Mouse (Mus musculus) CH12.LX (cell line): ENCODE measurements around the gene 1700020A23Rik. TPM values are rescaled to one million over a fixed set of nuclear protein-coding genes. Genes with fewer than 3 reads are reported as not detected.

ENCODE experiments used
- DNase-seq: peaks from one replicate; pipeline ENCODE4 v3.0.0-alpha.2; 2013; ENCODE audit errors: extremely low read depth
- H3K27ac ChIP-seq: 2 replicates; pipeline ENCODE4 v1.5.1; 2012; ENCODE audit warnings: low read depth, mild to moderate bottlenecking, control low read depth, moderate library complexity; ENCODE audit not compliant: insufficient read depth
- H3K27me3 ChIP-seq: replicated peaks from 2 replicates; pipeline ENCODE3; 2012; ENCODE audit warnings: inconsistent platforms
- H3K36me3 ChIP-seq, 2 experiments: replicated peaks in 1 of 2; 2 replicates each; pipeline versions ENCODE3 to v1.6.1; 2012; ENCODE audit warnings: inconsistent platforms in 1 of 2, low read length in 1 of 2, mild to moderate bottlenecking in 1 of 2, mixed read lengths in 1 of 2, moderate library complexity in 1 of 2; ENCODE audit not compliant: control insufficient read depth in 1 of 2, insufficient read depth in 1 of 2
- H3K4me1 ChIP-seq, 2 experiments: 2 replicates each; pipeline ENCODE4 v1.6.1; 2012; ENCODE audit warnings: inconsistent platforms in 1 of 2, moderate library complexity in 1 of 2; ENCODE audit not compliant: insufficient read depth in 2 of 2, control insufficient read depth in 1 of 2
- H3K4me2 ChIP-seq: 2 replicates; pipeline ENCODE4 v1.6.1; 2012; ENCODE audit warnings: low read depth, mild to moderate bottlenecking, control low read depth; ENCODE audit not compliant: poor library complexity, insufficient read depth, severe bottlenecking
- H3K4me3 ChIP-seq, 3 experiments: fragments of 150-350 bp in 1 of 3; sonication (generic) in 1 of 3; replicated peaks in 1 of 3; 2 replicates each; pipeline versions ENCODE3 to v1.5.1; 2011 to 2012; ENCODE audit warnings: low read depth in 2 of 3, low read length in 2 of 3, mild to moderate bottlenecking in 2 of 3, moderate library complexity in 2 of 3, control low read depth in 1 of 3, improper control_type of control experiment in 1 of 3, inconsistent platforms in 1 of 3, mixed read lengths in 1 of 3; ENCODE audit not compliant: poor library complexity in 1 of 3
- H3K79me2 ChIP-seq: replicated peaks from 2 replicates; pipeline ENCODE4 v1.6.1; 2012; ENCODE audit warnings: mild to moderate bottlenecking, moderate library complexity; ENCODE audit not compliant: control insufficient read depth, poor library complexity, insufficient read depth, severe bottlenecking; ENCODE audit errors: extremely low read depth
- H3K9ac ChIP-seq: 2 replicates; pipeline ENCODE4 v1.6.1; 2012; ENCODE audit warnings: low read depth, mild to moderate bottlenecking, control low read depth, moderate library complexity; ENCODE audit not compliant: insufficient read depth
- H3K9me3 ChIP-seq: replicated peaks from 2 replicates; pipeline ENCODE3; 2012; ENCODE audit warnings: low read length, inconsistent platforms, mixed read lengths
- BHLHE40 ChIP-seq: IDR thresholded peaks from 2 replicates; pipeline ENCODE4 v1.6.1; 2011; ENCODE audit warnings: mild to moderate bottlenecking, low read depth, low read length, improper control_type of control experiment
- CHD1 ChIP-seq: IDR thresholded peaks from 2 replicates; pipeline ENCODE4 v1.6.1; 2012; ENCODE audit warnings: low read depth, low read length, improper control_type of control experiment, inconsistent platforms
- CHD2 ChIP-seq: IDR thresholded peaks from 2 replicates; pipeline ENCODE4 v1.6.1; 2011; ENCODE audit warnings: low read length, improper control_type of control experiment
- CTCF ChIP-seq, 2 experiments: IDR thresholded peaks in 1 of 2; conservative IDR thresholded peaks in 1 of 2; 2 replicates each; pipeline ENCODE4 v1.5.1; 2011 to 2012; ENCODE audit warnings: low read depth in 2 of 2, low read length in 2 of 2, improper control_type of control experiment in 1 of 2, inconsistent platforms in 1 of 2, mild to moderate bottlenecking in 1 of 2, moderate library complexity in 1 of 2
- E2F4 ChIP-seq: IDR thresholded peaks from 2 replicates; pipeline ENCODE4 v1.6.1; 2011; ENCODE audit warnings: low read depth, low read length, improper control_type of control experiment; ENCODE audit not compliant: insufficient replicate concordance
- ELF1 ChIP-seq: IDR thresholded peaks from 2 replicates; pipeline ENCODE4 v1.6.1; 2014; ENCODE audit warnings: low read depth, mild to moderate bottlenecking, inconsistent platforms, low read length, improper control_type of control experiment
- ETS1 ChIP-seq: conservative IDR thresholded peaks from 2 replicates; pipeline ENCODE4 v1.6.1; 2012; ENCODE audit warnings: low read depth, mild to moderate bottlenecking, inconsistent platforms, low read length, improper control_type of control experiment, moderate library complexity
- GABPA ChIP-seq: IDR thresholded peaks from 2 replicates; pipeline ENCODE4 v1.6.1; 2012; ENCODE audit warnings: low read depth, low read length, improper control_type of control experiment, inconsistent platforms; ENCODE audit not compliant: insufficient replicate concordance
- HCFC1 ChIP-seq: IDR thresholded peaks from 2 replicates; pipeline ENCODE4 v1.6.1; 2012; ENCODE audit warnings: low read depth, mild to moderate bottlenecking, inconsistent platforms, low read length, improper control_type of control experiment
- IRF4 ChIP-seq: IDR thresholded peaks from 2 replicates; pipeline ENCODE4 v1.6.1; 2014; ENCODE audit warnings: low read depth, mild to moderate bottlenecking, inconsistent platforms, low read length, improper control_type of control experiment
- JUN ChIP-seq: IDR thresholded peaks from 2 replicates; pipeline ENCODE4 v1.6.1; 2011; ENCODE audit warnings: low read depth, mild to moderate bottlenecking, low read length, improper control_type of control experiment, moderate library complexity; ENCODE audit not compliant: insufficient read depth
- JUND ChIP-seq: conservative IDR thresholded peaks from 2 replicates; pipeline ENCODE4 v1.6.1; 2011; ENCODE audit warnings: low read depth, low read length, improper control_type of control experiment
- KAT2A ChIP-seq: IDR thresholded peaks from 2 replicates; pipeline ENCODE4 v1.6.1; 2012; ENCODE audit warnings: low read length, improper control_type of control experiment, inconsistent platforms; ENCODE audit not compliant: insufficient replicate concordance
- MAFK ChIP-seq: IDR thresholded peaks from 2 replicates; pipeline ENCODE4 v1.6.1; 2011; ENCODE audit warnings: low read length, improper control_type of control experiment; ENCODE audit not compliant: insufficient replicate concordance
- MAX ChIP-seq: IDR thresholded peaks from 2 replicates; pipeline ENCODE4 v1.6.1; 2011; ENCODE audit warnings: low read length, improper control_type of control experiment
- MEF2A ChIP-seq: IDR thresholded peaks from 2 replicates; pipeline ENCODE4 v1.6.1; 2014; ENCODE audit warnings: low read depth, mild to moderate bottlenecking, inconsistent platforms, low read length, improper control_type of control experiment, borderline replicate concordance
- MXI1 ChIP-seq: IDR thresholded peaks from 2 replicates; pipeline ENCODE4 v1.6.1; 2011; ENCODE audit warnings: mild to moderate bottlenecking, low read depth, low read length, improper control_type of control experiment
- MYC ChIP-seq: IDR thresholded peaks from 2 replicates; pipeline ENCODE4 v1.6.1; 2011; ENCODE audit warnings: low read depth, mild to moderate bottlenecking, improper control_type of control experiment, low read length
- POLR2AphosphoS2 ChIP-seq: IDR thresholded peaks from 2 replicates; pipeline ENCODE4 v1.6.1; 2011; ENCODE audit warnings: low read depth, low read length, improper control_type of control experiment
- RAD21 ChIP-seq: IDR thresholded peaks from 2 replicates; pipeline ENCODE4 v1.6.1; 2011; ENCODE audit warnings: low read depth, mild to moderate bottlenecking, low read length, improper control_type of control experiment, moderate library complexity
- RCOR1 ChIP-seq: conservative IDR thresholded peaks from 2 replicates; pipeline ENCODE4 v1.6.1; 2012; ENCODE audit warnings: low read depth, mild to moderate bottlenecking, inconsistent platforms, low read length, improper control_type of control experiment
- SIN3A ChIP-seq: IDR thresholded peaks from 2 replicates; pipeline ENCODE4 v1.6.1; 2012; ENCODE audit warnings: low read length, improper control_type of control experiment, inconsistent platforms
- TBP ChIP-seq: conservative IDR thresholded peaks from 2 replicates; pipeline ENCODE4 v1.6.1; 2011; ENCODE audit warnings: low read depth, low read length, improper control_type of control experiment
- UBTF ChIP-seq: IDR thresholded peaks from 2 replicates; pipeline ENCODE4 v1.6.1; 2012; ENCODE audit warnings: low read depth, mild to moderate bottlenecking, inconsistent platforms, low read length, improper control_type of control experiment, moderate library complexity
- USF1 ChIP-seq: IDR thresholded peaks from 2 replicates; pipeline ENCODE4 v1.6.1; 2014; ENCODE audit warnings: low read depth, mild to moderate bottlenecking, inconsistent platforms, low read length, improper control_type of control experiment
- ZKSCAN1 ChIP-seq: IDR thresholded peaks from 2 replicates; pipeline ENCODE4 v1.6.1; 2012; ENCODE audit warnings: low read depth, inconsistent platforms, low read length, improper control_type of control experiment, borderline replicate concordance
- ZMIZ1 ChIP-seq: IDR thresholded peaks from 2 replicates; pipeline ENCODE4 v1.6.1; 2012; ENCODE audit warnings: low read depth, mild to moderate bottlenecking, inconsistent platforms, low read length, improper control_type of control experiment
- ZNF384 ChIP-seq: IDR thresholded peaks from 2 replicates; pipeline ENCODE4 v1.6.1; 2012; ENCODE audit warnings: low read depth, low read length, improper control_type of control experiment, inconsistent platforms
- dilution Hi-C: fragments of 300-500 bp; cut with MboI; formaldehyde crosslinking; loops from 2 replicates; pipeline ENCODE4 v1.14.3; 2020; ENCODE audit warnings: low sequenced_read_pairs; ENCODE audit not compliant: extremely low pct_unique_long_range_greater_than_20kb, extremely low pct_ligation_motif_present
- in situ Hi-C: fragments of 300-500 bp; cut with MboI; formaldehyde crosslinking; loops from 3 replicates; pipeline ENCODE4 v1.14.3; 2019; ENCODE audit warnings: low sequenced_read_pairs, low pct_ligation_motif_present, low pct_unique_long_range_greater_than_20kb, mixed read lengths
- polyA plus RNA-seq: library from polyadenylated mRNA; unstranded; fragments of >175 nt; gene quantifications from 2 replicates; pipeline ENCODE4 v1.2.1, GENCODE M21; 2012; ENCODE audit warnings: low read depth; ENCODE audit not compliant: insufficient read length
- total RNA-seq, 2 experiments: library from RNA; depleted of rRNA; stranded (reverse); fragments of 300-350 nt in 1 of 2; fragments of >200 nt in 1 of 2; gene quantifications; 2 replicates each; pipeline ENCODE4 v1.2.3; 2012 to 2014

1700020A23Rik gene
- total and polyA plus RNA-seq, 3 experiments, result not detected

GRCm38 (mm10) chr2:130421781-130422620, 16.9 kb downstream of the 1700020A23Rik start:
- Histone ChIP-seq H3K4me3 (no peak overlapping the region), H3K4me1 (peaks cover 14 to 46% of the 10 kb centered on the region in 2 experiments), H3K27ac (no peak overlapping the region), H3K27me3 (no peaks in the 10 kb centered on the region), H3K36me3 (peaks cover 30 to 60% of the 10 kb centered on the region in 2 experiments), H3K9ac (no peak overlapping the region), H3K79me2 (peaks cover 23% of the 10 kb centered on the region), H3K4me2 (no peak overlapping the region), H3K9me3 (no peaks in the 10 kb centered on the region)
- DNase-seq, result no peak
- dilution Hi-C loops, result no loop called here
- in situ Hi-C loops, result no loop called here
- TF ChIP-seq UBTF (no peak), MAX (no peak), TBP (no peak)

DNA sequence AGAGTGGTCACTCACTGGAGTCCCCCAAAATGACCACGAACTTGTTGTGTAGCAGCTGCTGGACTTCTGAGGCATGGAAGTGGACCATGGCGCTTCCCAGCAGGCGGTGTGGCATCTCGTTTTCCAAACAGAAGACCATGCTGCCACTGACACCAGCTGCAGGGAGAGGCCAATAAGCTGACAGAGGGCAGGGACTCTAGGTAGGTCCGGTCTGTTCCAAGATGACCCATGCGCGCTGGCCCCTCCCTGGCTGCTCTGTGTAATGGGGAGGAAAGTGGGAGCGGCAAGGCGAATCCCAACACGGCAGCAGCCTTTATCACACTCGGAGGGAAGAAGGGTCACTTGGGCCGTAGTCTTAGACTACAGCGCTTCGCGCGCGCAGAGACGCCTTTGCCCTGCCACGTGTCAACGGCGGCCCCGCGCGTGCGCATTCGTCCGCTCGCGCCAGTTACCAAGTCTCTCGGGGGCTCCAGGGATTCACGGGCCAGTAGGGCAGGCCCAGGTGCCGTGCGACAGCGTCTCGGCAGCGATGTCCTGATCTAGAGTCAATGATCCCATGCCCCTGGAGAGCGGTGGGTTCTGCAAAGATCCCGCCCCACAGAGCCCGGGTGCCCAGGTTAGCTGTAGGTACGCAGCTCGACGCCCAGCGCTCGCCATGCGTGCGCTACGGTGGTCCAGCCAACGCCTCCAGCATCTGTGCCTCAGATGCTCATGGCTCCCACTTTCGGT, 18.5 kb downstream of the 1700020A23Rik start:
- Histone ChIP-seq H3K4me2 (peak overlapping the region; percentile 48), H3K27ac (peak overlapping the region; percentile 94), H3K9me3 (no peaks in the 10 kb centered on the region), H3K4me1 (peaks cover 14 to 57% of the 10 kb centered on the region in 2 experiments), H3K27me3 (no peaks in the 10 kb centered on the region), H3K36me3 (peaks cover 30 to 58% of the 10 kb centered on the region in 2 experiments), H3K79me2 (peaks cover 36% of the 10 kb centered on the region), H3K9ac (peak overlapping the region; percentile 88), H3K4me3 (peak overlapping the region; percentile 91 to 93 (median 93))
- peak; percentile 75 for DNase-seq
- in situ Hi-C loops (no loop called here), dilution Hi-C loops (no loop called here)
- TF ChIP-seq POLR2AphosphoS2 (no peak), USF1 (peak; percentile 27; the same call in 1 of the 2 replicates), MAFK (no peak), JUN (no peak), BHLHE40 (0 out of 2 replicates have a peak, but pooled peaks have one; percentile 31), CHD1 (peak; percentile 78; the same call in 1 of the 2 replicates), RAD21 (no peak), E2F4 (0 out of 2 replicates have a peak, but pooled peaks have one; percentile 8), KAT2A (no peak), ZMIZ1 (no peak), SIN3A (no peak), UBTF (no peak), CTCF (conservative IDR thresholded peaks at IDR 0.05 in 1 of 2, IDR thresholded peaks at IDR 0.05 in 1 of 2; ENCODE audit: low read depth in 2 of 2, low read length in 2 of 2) (no peak), ETS1 (peak; percentile 20; the same call in 1 of the 2 replicates), MEF2A (no peak), MAX (peak; percentile 98), TBP (no peak), JUND (no peak), IRF4 (no peak), CHD2 (peak; percentile 28; the same call in 1 of the 2 replicates), ZNF384 (0 out of 2 replicates have a peak, but pooled peaks have one; percentile 9), MXI1 (peak; percentile 74; the same call in 1 of the 2 replicates), RCOR1 (0 out of 2 replicates have a peak, but pooled peaks have one; percentile 64), GABPA (no peak), MYC (peak; percentile 86), HCFC1 (no peak), ELF1 (no peak), ZKSCAN1 (no peak)
